Mouse (Mus musculus) spleen, postnatal 14 days (tissue): Measurements from ENCODE around the gene Ptprn2.
A peak's percentile ranks its signal among the peaks of the same experiment; 100 is the strongest.

Experiments
- DNase-seq, 2 experiments: peaks; one replicate each; pipeline ENCODE4 v3.0.0; 2021 to 2022; ENCODE audit warnings: low spot score in 2 of 2

Gene Ptprn2

GRCm38 (mm10) chr12:116976981-116977380 is 491.5 kb downstream of the Ptprn2 start:
- DNase-seq: no peak

DNA sequence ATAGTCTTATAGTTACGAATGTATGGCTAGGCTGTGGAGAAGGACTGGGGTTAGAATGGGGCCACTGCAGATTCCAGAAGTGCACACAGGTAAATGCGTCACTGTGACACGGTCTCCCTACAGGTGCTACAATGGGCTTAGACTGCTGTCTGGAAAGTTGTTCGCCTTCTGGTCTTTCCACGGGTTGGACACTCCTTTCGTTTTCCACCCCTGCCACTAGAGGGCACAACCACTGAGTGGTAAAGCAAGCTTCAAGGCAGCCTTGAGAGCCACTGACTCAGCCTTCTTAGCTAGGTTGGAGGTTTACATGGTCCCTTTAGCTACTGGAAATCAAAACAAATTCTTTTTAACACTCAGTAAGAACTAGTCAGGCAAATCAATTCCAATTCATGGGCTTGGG is 492.7 kb downstream of the Ptprn2 start:
- no peak for DNase-seq

DNA sequence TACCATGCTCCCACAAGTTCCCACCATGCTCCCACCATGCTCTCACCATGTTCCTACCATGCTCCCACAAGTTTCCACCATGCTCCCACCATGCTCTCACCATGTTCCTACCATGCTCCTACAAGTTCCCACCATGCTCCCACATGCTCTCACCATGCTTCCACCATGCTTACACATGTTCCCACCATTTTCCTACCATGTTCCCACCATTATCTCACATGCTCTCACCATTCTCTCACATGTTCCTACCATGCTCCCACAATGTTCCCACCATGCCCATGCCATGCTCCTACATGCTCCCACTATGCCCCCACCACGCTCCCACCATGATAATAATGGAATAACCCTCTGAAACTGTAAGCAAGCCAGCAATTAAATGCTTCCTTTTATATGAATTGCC is 495.8 kb downstream of the Ptprn2 start:
- no peak for DNase-seq

GRCm38 (mm10) chr12:116989144-116989543 is 503.6 kb downstream of the Ptprn2 start:
- no peak for DNase-seq

DNA sequence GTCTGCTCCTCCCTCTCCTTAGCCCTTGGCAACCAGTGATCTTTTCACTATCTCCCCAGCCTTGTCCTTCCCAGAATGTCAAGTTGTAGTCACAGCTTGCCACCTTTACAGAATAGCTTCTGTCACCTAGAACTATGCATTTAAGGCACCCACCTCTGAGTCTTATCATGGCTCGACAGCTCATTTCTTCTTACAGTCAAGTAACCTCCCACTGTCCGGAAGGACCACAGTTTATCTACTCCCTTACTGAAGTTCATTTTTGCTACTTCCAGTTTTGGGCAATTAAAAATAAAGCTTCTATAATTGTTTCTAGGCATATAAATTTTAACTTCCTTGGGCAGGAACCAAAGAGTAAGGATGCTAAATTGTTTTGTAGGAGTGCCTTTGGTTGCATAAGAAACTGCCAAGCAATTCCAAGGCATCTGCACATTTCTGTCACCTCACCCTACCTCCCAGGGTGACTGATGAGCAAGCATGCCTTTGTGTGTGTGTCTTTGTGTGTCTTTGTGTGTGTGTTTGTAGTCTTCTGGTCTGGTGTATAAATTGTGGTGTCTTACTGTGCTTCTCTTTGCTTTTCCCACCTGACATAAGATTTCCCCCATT is 516.1 kb downstream of the Ptprn2 start:
- DNase-seq: no peak

DNA sequence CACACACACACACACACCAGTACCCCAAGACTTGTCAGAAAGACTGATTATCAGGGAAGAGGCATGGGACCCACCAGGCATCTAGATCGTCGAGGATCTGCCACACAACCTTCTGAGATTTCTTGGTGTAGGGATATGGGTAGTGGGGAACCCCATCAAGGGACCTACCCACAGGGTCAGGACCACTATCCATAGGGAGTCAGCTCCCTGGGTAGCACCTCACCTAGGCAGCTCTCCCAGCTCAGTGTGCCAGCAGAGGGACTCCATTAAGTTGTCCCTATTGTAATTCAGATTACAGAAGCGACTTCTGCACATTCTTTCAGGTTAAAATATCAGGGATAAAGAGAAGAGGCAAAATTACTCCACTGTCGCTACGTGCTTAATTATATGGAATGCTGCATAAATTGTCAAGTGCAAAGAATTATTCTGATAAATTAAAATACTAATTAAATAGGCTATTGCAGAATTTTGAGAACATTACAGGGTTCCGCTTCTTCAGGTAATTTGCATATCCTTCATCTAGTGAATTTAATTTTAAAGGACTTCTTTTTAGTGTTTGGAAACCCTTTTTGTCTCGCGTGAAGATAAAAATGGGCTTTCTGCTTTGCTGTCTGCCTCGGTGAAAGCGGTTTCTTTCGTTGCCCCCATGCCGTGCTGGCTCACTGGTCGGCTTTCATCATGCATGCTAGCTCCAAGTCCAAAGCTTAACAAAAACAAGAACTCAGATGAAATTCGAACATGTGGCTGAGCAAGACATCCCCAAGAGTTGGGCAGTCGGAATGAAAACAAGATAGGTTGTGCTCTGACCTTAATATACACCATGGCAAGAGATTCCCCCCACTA is 531.5 kb downstream of the Ptprn2 start:
- no peak for DNase-seq

- DNase-seq: no peak
These were observed 532.4 kb downstream of the Ptprn2 start for GRCm38 (mm10) chr12:117017912-117018311.

GRCm38 (mm10) chr12:117023235-117023634 is 537.7 kb downstream of the Ptprn2 start:
- DNase-seq: no peak

DNA sequence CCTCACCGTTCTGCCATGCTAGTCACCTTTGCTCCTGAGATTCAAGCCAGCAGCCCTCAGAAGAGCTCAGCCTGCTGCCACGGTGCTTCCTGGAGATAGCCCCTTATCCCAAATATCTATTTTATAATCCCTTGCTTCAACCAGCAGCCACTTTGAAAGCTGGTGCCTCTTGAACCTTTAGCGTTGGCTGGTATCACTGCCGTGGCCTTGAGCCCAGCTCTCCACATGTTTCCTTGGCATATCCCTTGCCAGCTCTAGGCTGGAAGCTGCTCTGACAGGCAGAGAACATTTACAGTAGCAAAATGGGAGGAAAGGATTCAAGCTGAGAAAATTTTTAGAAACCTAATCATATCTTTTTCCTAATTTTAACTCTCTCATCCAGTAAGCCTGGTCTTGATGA is 539.4 kb downstream of the Ptprn2 start:
- no peak for DNase-seq

DNA sequence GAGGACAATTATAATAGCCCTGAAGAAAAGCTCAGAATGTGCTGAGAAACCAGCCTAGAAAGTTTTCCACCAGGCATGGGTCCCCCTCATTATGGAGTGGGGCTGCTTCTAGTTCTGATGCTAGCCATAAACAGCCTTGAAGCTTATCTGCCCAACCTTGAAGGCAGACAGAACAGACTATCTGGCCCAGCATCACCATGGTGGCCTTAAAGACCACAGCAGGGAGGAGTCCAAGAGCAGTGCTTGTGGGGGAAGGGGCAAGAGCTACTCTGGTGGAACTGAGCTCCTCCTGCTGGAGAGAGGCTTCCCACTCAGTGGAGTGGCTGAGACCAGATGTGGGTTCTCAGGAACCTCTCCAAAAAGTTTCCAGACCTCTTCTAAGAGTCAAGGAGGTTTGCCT is 540.2 kb downstream of the Ptprn2 start:
- no peak for DNase-seq

DNA sequence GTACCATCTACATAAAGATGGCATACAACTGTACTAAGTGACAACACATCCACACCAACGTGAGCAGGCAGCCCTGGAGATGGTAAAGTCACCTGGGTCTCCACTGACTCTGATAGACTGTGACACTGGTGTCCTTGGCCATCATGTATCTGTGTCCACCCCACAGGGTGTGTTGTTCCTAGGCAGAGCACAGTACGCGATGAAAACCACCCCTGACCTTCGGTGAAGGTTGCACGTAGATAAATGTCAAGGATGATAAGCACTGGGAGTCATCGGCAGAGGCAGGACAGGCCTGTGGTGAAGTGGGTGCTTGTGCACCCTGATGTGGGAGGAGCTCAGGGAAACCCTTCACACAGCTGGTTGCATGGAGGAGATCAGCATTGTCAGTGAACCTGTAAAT is 541.8 kb downstream of the Ptprn2 start:
- DNase-seq: no peak

- no peak for DNase-seq
These were observed 542.9 kb downstream of the Ptprn2 start for GRCm38 (mm10) chr12:117028333-117028961.

- no peak for DNase-seq
These were observed 547.7 kb downstream of the Ptprn2 start for GRCm38 (mm10) chr12:117033172-117033571.

GRCm38 (mm10) chr12:117034506-117034905 is 549.0 kb downstream of the Ptprn2 start:
- no peak for DNase-seq

- DNase-seq: peak in 1 of 2 experiments; percentile 7
These were observed 549.7 kb downstream of the Ptprn2 start for GRCm38 (mm10) chr12:117035243-117035642.

- no peak for DNase-seq
These were observed 553.9 kb downstream of the Ptprn2 start for GRCm38 (mm10) chr12:117039411-117039810.

DNA sequence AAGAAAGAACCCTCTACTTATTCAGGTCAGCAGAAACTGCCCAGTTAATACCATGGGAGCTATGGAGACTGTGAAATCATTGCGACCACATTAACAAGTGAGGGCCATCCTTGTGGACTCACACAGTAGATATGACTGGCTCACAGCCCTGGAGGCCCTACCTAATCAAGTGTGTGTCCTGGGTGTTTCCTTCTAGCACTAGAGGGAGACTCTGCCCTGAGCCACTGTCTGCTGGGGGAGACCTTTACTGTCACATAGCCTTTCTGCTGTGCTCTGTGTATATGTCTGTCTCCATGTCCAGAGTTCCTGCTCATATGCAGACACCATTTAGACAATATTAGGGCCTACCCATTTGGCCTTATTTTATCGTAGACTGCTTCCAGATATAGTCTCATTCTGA is 555.9 kb downstream of the Ptprn2 start:
- no peak for DNase-seq

- no peak for DNase-seq
These were observed 557.2 kb downstream of the Ptprn2 start for GRCm38 (mm10) chr12:117042706-117043105.

GRCm38 (mm10) chr12:117047384-117048251 is 562.1 kb downstream of the Ptprn2 start:
- no peak for DNase-seq

- no peak for DNase-seq
These were observed 564.3 kb downstream of the Ptprn2 start for GRCm38 (mm10) chr12:117049829-117050228.

DNA sequence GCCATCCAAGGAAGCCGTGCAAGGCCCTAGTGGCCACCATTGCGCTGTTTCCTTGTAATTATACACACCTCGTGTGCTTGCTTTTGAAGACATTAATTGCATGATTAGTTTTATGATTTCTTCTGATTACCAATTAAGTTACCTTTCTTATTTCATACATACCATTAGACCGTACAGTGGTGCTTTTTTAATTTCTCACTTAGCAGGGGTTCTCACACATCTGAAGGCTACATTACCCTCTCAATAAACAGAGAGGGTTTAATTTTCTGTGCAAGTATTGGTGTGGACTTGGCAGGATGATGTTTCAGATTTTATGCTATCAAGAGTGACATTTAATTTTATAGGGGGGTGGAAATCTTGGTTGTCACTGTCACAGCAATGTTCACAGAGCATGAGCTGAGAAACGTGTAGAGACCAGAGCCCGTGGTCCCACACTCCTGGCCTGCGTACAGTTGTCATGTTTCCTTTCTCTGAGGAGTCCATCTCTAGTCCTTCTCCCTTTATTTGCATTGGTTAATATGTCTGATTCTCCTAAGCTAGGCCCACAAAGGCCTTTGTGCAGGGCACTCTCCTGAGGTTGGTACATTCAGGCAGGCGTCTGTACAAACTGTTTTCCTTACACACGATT is 567.8 kb downstream of the Ptprn2 start:
- no peak for DNase-seq
